Mouse (Mus musculus) CH12.LX (cell line): ENCODE results near the gene Klhl10.

Source experiments
- BHLHE40 ChIP-seq: IDR thresholded peaks from 2 replicates; pipeline ENCODE4 v1.6.1; 2011; ENCODE audit warnings: mild to moderate bottlenecking, low read depth, low read length, improper control_type of control experiment
- CTCF ChIP-seq, 2 experiments: IDR thresholded peaks in 1 of 2; conservative IDR thresholded peaks in 1 of 2; 2 replicates each; pipeline ENCODE4 v1.5.1; 2011 to 2012; ENCODE audit warnings: low read depth in 2 of 2, low read length in 2 of 2, improper control_type of control experiment in 1 of 2, inconsistent platforms in 1 of 2, mild to moderate bottlenecking in 1 of 2, moderate library complexity in 1 of 2
- MAFK ChIP-seq: IDR thresholded peaks from 2 replicates; pipeline ENCODE4 v1.6.1; 2011; ENCODE audit warnings: low read length, improper control_type of control experiment; ENCODE audit not compliant: insufficient replicate concordance
- NRF1 ChIP-seq: IDR thresholded peaks from 2 replicates; pipeline ENCODE4 v1.6.1; 2014; ENCODE audit warnings: low read depth, mild to moderate bottlenecking, inconsistent platforms, low read length, improper control_type of control experiment, moderate library complexity
- USF2 ChIP-seq: conservative IDR thresholded peaks from 2 replicates; pipeline ENCODE4 v1.6.1; 2011; ENCODE audit warnings: low read depth, low read length, improper control_type of control experiment
- ZC3H11A ChIP-seq: IDR thresholded peaks from 2 replicates; pipeline ENCODE4 v1.6.1; 2012; ENCODE audit warnings: low read depth, mild to moderate bottlenecking, inconsistent platforms, low read length, improper control_type of control experiment
- ZKSCAN1 ChIP-seq: IDR thresholded peaks from 2 replicates; pipeline ENCODE4 v1.6.1; 2012; ENCODE audit warnings: low read depth, inconsistent platforms, low read length, improper control_type of control experiment, borderline replicate concordance

- TF ChIP-seq USF2, result no peak
- TF ChIP-seq MAFK, result no peak
- TF ChIP-seq BHLHE40, result no peak
- no peak for TF ChIP-seq ZC3H11A
- TF ChIP-seq CTCF (conservative IDR thresholded peaks at IDR 0.05 in 1 of 2, IDR thresholded peaks at IDR 0.05 in 1 of 2; ENCODE audit: low read depth in 2 of 2, low read length in 2 of 2), result no peak
- TF ChIP-seq ZKSCAN1, result no peak
- no peak for TF ChIP-seq NRF1
These were observed 39.5 kb upstream of the Klhl10 start for GRCm38 (mm10) chr11:100402240-100402639.
